Mouse (Mus musculus): ENCODE results near the gene Il1b.

DNA sequence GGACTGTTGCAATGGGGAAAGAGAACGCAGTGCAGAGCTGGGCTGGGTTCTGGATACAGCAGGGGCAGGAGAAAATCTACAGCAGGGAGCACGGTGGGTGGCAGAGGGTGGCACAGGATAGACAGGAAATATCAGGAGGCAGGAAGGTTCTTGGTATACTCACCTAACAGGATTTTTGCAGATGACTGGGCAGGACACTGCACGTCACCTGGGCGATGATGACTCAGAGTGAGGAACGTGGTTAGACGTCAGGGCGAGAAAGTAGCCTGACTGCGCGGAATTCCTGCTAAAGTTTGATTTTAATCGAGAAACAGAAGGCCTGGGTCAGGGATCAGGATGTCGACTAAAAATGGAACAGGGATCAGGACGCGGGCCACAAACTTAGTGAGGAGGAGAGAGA, 36.7 kb upstream of the Il1b start:
- TF ChIP-seq CTCF (IDR thresholded peaks at IDR 0.05; ENCODE audit: low read depth) (no peak), EP300 (IDR thresholded peaks at IDR 0.05; ENCODE audit: low read depth) (no peak)
